Mouse (Mus musculus) stomach, embryonic 16.5 days (tissue): Measurements from ENCODE around the gene Ccnl1. TPM values are rescaled to one million over a fixed set of nuclear protein-coding genes. Genes with fewer than 3 reads are reported as not detected.

Experiments used
- ATAC-seq: fragments of 200-750 bp; cut with Nextera tagmentation; 2 replicates; pipeline ENCODE4 v1.8.0; 2017; ENCODE audit warnings: moderate number of reproducible peaks, moderate TSS enrichment; ENCODE audit not compliant: insufficient read depth, low FRiP score
- H3K27ac ChIP-seq: fragments of 300-500 bp; sonication (generic); 2 replicates; pipeline ENCODE4 v1.5.1; 2014; ENCODE audit warnings: low read length
- H3K27me3 ChIP-seq: fragments of 300-500 bp; sonication (generic); 2 replicates; pipeline ENCODE4 v1.6.1; 2014; ENCODE audit warnings: low read length, control low read depth, mixed read lengths; ENCODE audit not compliant: control insufficient read depth, insufficient read depth
- H3K36me3 ChIP-seq: fragments of 300-500 bp; sonication (generic); 2 replicates; pipeline ENCODE4 v1.6.1; 2014; ENCODE audit warnings: low read length; ENCODE audit not compliant: control insufficient read depth, insufficient read depth
- H3K4me1 ChIP-seq: fragments of 300-500 bp; sonication (generic); 2 replicates; pipeline ENCODE4 v1.6.1; 2014; ENCODE audit warnings: low read length, control low read depth, mixed read lengths; ENCODE audit not compliant: control insufficient read depth, insufficient read depth
- H3K4me2 ChIP-seq: fragments of 300-500 bp; sonication (generic); 2 replicates; pipeline ENCODE4 v1.6.1; 2014; ENCODE audit warnings: low read depth, low read length, mixed read lengths
- H3K4me3 ChIP-seq: fragments of 300-500 bp; sonication (generic); replicated peaks from 2 replicates; pipeline ENCODE4 v1.5.1; 2014; ENCODE audit warnings: mild to moderate bottlenecking, low read length
- H3K9ac ChIP-seq: fragments of 300-500 bp; sonication (generic); 2 replicates; pipeline ENCODE4 v1.6.1; 2014; ENCODE audit warnings: low read length
- H3K9me3 ChIP-seq: fragments of 300-500 bp; sonication (generic); replicated peaks from 2 replicates; pipeline ENCODE4 v1.6.1; 2016; ENCODE audit warnings: low read length, control low read depth; ENCODE audit not compliant: control insufficient read depth
- WGBS: fragments of 180-500 bp; shearing (Covaris S2); extraction: QIAGEN DNeasy Blood & Tissue Kit; methylation state at CpG from one replicate; pipeline ENCODE4 v1.1.7; 2014; 5-methylcytosine and 5-hydroxymethylcytosine counted together
- polyA plus RNA-seq: library from polyadenylated mRNA; unstranded; fragments of >200 nt; fragmentation: Nextera tagmentation; extraction: Ambion mirVana; gene quantifications from 2 replicates; pipeline ENCODE4 v1.2.1, GENCODE M21; 2015

Ccnl1 gene
- polyA plus RNA-seq, 1 experiment from 2014 or later = 97.3 TPM

DNA sequence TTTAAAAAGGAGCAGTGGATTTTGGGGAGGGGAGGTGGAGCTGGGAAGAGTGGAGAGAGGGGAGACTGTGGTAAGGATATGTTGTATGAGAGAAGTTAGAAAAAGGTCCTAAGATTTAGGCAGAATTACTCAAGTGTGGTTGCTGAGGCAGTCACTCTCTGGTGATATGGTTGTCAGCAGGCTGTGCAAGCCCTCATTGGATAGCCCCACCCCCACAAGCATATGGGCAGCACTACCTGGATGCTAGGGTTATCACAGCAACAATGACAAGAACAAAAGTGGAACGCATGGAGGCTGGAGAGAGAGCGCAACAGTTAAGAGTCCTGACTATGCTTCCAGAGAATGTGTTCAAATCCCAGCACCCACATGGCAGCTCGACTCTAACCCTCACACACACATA is 13.3 kb downstream of the Ccnl1 start:
- no peak for ATAC-seq
- Histone ChIP-seq H3K9me3 (no peaks in the 10 kb centered on the region), H3K4me2 (no peak overlapping the region), H3K36me3 (peaks cover 25% of the 10 kb centered on the region), H3K4me3 (no peak overlapping the region), H3K4me1 (no peaks in the 10 kb centered on the region), H3K9ac (no peak overlapping the region), H3K27ac (no peak overlapping the region), H3K27me3 (no peaks in the 10 kb centered on the region)
- 92% methylated on average over 3 of the region's 3 CpGs for WGBS

DNA sequence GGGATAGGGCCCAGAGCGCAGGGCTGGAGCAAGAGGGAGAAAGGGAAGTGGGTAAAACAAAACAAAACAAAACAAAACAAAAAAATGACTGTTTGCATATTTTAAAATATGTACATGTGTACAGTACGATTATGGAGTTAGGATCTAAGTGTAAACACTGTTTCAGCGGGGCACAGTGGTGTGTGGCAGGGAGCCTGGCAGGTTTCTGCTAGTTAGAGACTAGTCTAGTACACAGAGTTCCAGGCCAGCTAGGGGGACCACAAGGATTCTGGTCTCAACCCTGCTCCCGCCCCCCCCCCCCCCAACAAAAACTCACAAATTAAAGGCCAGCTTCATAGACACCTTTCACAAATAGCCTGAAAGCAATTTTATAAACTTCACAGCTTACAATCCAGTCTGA is 14.6 kb downstream of the Ccnl1 start:
- no peak for ATAC-seq

GRCm38 (mm10) chr3:65941052-65941451 is 17.0 kb downstream of the Ccnl1 start:
- no peaks in the 10 kb centered on the region for H3K9me3 ChIP-seq
- H3K9ac ChIP-seq = no peak overlapping the region
- no peak for ATAC-seq
- no peak overlapping the region for H3K4me3 ChIP-seq
- 78% methylated on average over 1 of the region's 1 CpGs for WGBS
- H3K27me3 ChIP-seq = no peaks in the 10 kb centered on the region
- H3K4me2 ChIP-seq = no peak overlapping the region
- H3K27ac ChIP-seq = no peak overlapping the region
- 0 out of 2 replicates have a peak, but pooled peaks cover 6% of the 10 kb centered on the region for H3K36me3 ChIP-seq
- H3K4me1 ChIP-seq = no peaks in the 10 kb centered on the region

More for the DNA sequence above, 14.6 kb downstream of the Ccnl1 start:
- no peak overlapping the region for H3K4me3 ChIP-seq
- no peak overlapping the region for H3K27ac ChIP-seq
- H3K9me3 ChIP-seq = no peaks in the 10 kb centered on the region
- no peaks in the 10 kb centered on the region for H3K27me3 ChIP-seq
- H3K4me1 ChIP-seq = no peaks in the 10 kb centered on the region
- WGBS = 80% methylated on average over 4 of the region's 4 CpGs
- no peak overlapping the region for H3K9ac ChIP-seq
- H3K36me3 ChIP-seq = peaks cover 23% of the 10 kb centered on the region
- no peak overlapping the region for H3K4me2 ChIP-seq

DNA sequence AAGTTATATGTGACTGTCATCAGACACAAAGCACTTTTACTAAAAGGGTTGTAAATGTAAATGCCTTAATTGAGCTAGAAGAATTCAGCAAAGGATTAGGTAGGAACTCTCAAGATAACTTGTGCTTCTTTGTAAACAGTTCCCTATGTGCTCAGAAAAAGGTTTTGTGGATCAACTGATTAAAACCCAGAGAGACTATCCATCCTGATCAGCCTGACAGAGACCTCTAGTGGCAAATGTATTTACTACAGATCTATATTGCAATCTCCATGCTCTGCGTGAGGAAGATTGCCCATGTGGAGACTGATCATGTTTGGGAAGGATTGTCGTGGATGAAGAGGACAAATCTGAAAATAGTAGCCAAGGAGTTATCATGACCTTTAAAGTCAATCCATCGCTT is 19.8 kb downstream of the Ccnl1 start:
- H3K27ac ChIP-seq = no peak overlapping the region
- H3K4me1 ChIP-seq = no peaks in the 10 kb centered on the region
- no peaks in the 10 kb centered on the region for H3K27me3 ChIP-seq
- 26% methylated on average over 3 of the region's 3 CpGs for whole genome bisulfite sequencing
- no peaks in the 10 kb centered on the region for H3K9me3 ChIP-seq
- no peak for ATAC-seq
- no peaks in the 10 kb centered on the region for H3K36me3 ChIP-seq
- H3K9ac ChIP-seq = no peak overlapping the region
- no peak overlapping the region for H3K4me3 ChIP-seq
- no peak overlapping the region for H3K4me2 ChIP-seq

DNA sequence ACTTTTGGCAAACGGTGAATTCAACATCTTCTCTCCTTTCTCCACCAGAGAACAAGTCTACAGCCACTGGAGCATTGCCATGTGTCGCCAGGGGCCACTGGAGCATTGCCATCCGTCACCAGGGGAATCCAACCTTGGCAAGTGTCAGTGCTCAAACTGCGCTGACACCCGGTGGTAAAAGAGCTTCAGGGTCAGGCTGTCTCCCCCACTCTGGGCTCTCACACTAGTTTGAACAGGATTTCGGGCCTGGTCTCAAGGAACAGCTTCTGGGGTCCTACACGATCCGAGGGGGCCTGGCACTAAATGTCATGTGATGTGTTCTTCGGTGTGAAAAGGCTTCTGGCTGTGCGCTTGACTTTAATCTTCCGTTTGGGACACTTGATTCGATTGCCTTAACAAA is 21.7 kb downstream of the Ccnl1 start:
- Histone ChIP-seq H3K9me3 (no peaks in the 10 kb centered on the region), H3K4me1 (no peaks in the 10 kb centered on the region), H3K4me3 (no peak overlapping the region), H3K27ac (no peak overlapping the region), H3K27me3 (no peaks in the 10 kb centered on the region), H3K9ac (no peak overlapping the region), H3K36me3 (no peaks in the 10 kb centered on the region), H3K4me2 (no peak overlapping the region)
- WGBS = 73% methylated on average over 12 of the region's 12 CpGs
- ATAC-seq = no peak

DNA sequence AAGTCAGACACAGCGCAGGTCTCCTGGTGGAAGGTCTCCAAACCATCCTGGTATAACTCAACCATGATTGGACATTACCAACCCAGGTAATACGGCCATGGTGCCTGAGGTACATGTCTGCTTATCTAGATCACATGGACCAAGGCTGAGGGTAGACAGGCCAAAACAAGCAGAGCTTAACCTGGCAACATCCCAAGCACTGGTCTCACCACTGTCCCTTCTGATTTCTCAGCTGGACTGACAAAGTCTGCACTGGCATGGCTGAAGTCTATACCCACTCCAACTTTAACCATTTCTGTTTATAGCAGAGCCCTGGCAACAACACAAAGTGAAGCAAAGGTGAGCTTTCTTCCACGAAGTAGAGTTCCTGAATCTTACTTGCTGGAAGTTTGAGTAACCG is 22.9 kb downstream of the Ccnl1 start:
- no peak overlapping the region for H3K27ac ChIP-seq
- no peaks in the 10 kb centered on the region for H3K9me3 ChIP-seq
- H3K9ac ChIP-seq = no peak overlapping the region
- no peak for ATAC-seq
- no peaks in the 10 kb centered on the region for H3K36me3 ChIP-seq
- H3K27me3 ChIP-seq = no peaks in the 10 kb centered on the region
- H3K4me2 ChIP-seq = no peak overlapping the region
- no peak overlapping the region for H3K4me3 ChIP-seq
- H3K4me1 ChIP-seq = peaks cover under 1% of the 10 kb centered on the region; the same call in 1 of the 2 replicates
- WGBS = 77% methylated on average over 4 of the region's 4 CpGs

GRCm38 (mm10) chr3:65933726-65934125 is 24.3 kb downstream of the Ccnl1 start:
- Histone ChIP-seq H3K4me3 (no peak overlapping the region), H3K9ac (no peak overlapping the region), H3K9me3 (no peaks in the 10 kb centered on the region), H3K4me1 (peaks cover 6% of the 10 kb centered on the region; the same call in 1 of the 2 replicates), H3K4me2 (no peak overlapping the region), H3K36me3 (no peaks in the 10 kb centered on the region), H3K27me3 (no peaks in the 10 kb centered on the region), H3K27ac (no peak overlapping the region)
- WGBS = 77% methylated on average over 4 of the region's 4 CpGs
- ATAC-seq = no peak

DNA sequence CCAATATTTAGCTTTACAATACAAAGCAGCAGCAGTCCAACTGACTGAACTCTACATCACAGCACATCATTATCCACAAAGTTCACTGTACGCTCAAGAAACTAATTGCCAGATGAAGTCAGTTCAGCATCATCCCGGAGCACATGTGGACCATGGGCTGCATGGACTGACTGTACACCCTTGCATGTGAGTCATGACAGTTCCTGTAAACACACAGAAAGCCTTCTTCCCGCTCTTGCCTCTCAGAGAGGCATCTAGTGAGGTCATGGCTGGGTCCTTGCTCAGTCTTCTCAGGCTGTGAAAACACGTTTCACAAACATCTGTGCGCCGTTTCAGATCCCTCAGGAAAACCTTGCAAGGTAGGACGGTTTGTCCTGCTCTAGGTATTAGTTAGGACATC is 26.5 kb downstream of the Ccnl1 start:
- no peak overlapping the region for H3K9ac ChIP-seq
- no peak overlapping the region for H3K4me2 ChIP-seq
- 68% methylated on average over 7 of the region's 7 CpGs for WGBS
- no peak for ATAC-seq
- no peak overlapping the region for H3K27ac ChIP-seq
- H3K9me3 ChIP-seq = no peaks in the 10 kb centered on the region
- no peaks in the 10 kb centered on the region for H3K36me3 ChIP-seq
- peaks cover 6% of the 10 kb centered on the region; the same call in 1 of the 2 replicates for H3K4me1 ChIP-seq
- H3K27me3 ChIP-seq = no peaks in the 10 kb centered on the region
- H3K4me3 ChIP-seq = no peak overlapping the region

GRCm38 (mm10) chr3:65930636-65931035 is 27.4 kb downstream of the Ccnl1 start:
- Histone ChIP-seq H3K9ac (no peak overlapping the region), H3K9me3 (no peaks in the 10 kb centered on the region), H3K27ac (no peak overlapping the region), H3K27me3 (no peaks in the 10 kb centered on the region), H3K4me1 (peaks cover 6% of the 10 kb centered on the region; the same call in 1 of the 2 replicates), H3K4me2 (no peak overlapping the region), H3K4me3 (no peak overlapping the region), H3K36me3 (no peaks in the 10 kb centered on the region)
- 53% methylated on average over 8 of the region's 8 CpGs for WGBS
- no peak for ATAC-seq
